Mouse (Mus musculus) CH12.LX (cell line): Measurements from ENCODE around the gene Rnf43. TPM values are rescaled to one million over a fixed set of nuclear protein-coding genes. Genes with fewer than 3 reads are reported as not detected.

Experiments used
- DNase-seq: peaks from one replicate; pipeline ENCODE4 v3.0.0-alpha.2; 2013; ENCODE audit errors: extremely low read depth
- H3K27ac ChIP-seq: 2 replicates; pipeline ENCODE4 v1.5.1; 2012; ENCODE audit warnings: low read depth, mild to moderate bottlenecking, control low read depth, moderate library complexity; ENCODE audit not compliant: insufficient read depth
- H3K27me3 ChIP-seq: replicated peaks from 2 replicates; pipeline ENCODE3; 2012; ENCODE audit warnings: inconsistent platforms
- H3K36me3 ChIP-seq, 2 experiments: replicated peaks in 1 of 2; 2 replicates each; pipeline versions ENCODE3 to v1.6.1; 2012; ENCODE audit warnings: inconsistent platforms in 1 of 2, low read length in 1 of 2, mild to moderate bottlenecking in 1 of 2, mixed read lengths in 1 of 2, moderate library complexity in 1 of 2; ENCODE audit not compliant: control insufficient read depth in 1 of 2, insufficient read depth in 1 of 2
- H3K4me1 ChIP-seq, 2 experiments: 2 replicates each; pipeline ENCODE4 v1.6.1; 2012; ENCODE audit warnings: inconsistent platforms in 1 of 2, moderate library complexity in 1 of 2; ENCODE audit not compliant: insufficient read depth in 2 of 2, control insufficient read depth in 1 of 2
- H3K4me2 ChIP-seq: 2 replicates; pipeline ENCODE4 v1.6.1; 2012; ENCODE audit warnings: low read depth, mild to moderate bottlenecking, control low read depth; ENCODE audit not compliant: poor library complexity, insufficient read depth, severe bottlenecking
- H3K4me3 ChIP-seq, 3 experiments: fragments of 150-350 bp in 1 of 3; sonication (generic) in 1 of 3; replicated peaks in 1 of 3; 2 replicates each; pipeline versions ENCODE3 to v1.5.1; 2011 to 2012; ENCODE audit warnings: low read depth in 2 of 3, low read length in 2 of 3, mild to moderate bottlenecking in 2 of 3, moderate library complexity in 2 of 3, control low read depth in 1 of 3, improper control_type of control experiment in 1 of 3, inconsistent platforms in 1 of 3, mixed read lengths in 1 of 3; ENCODE audit not compliant: poor library complexity in 1 of 3
- H3K79me2 ChIP-seq: replicated peaks from 2 replicates; pipeline ENCODE4 v1.6.1; 2012; ENCODE audit warnings: mild to moderate bottlenecking, moderate library complexity; ENCODE audit not compliant: control insufficient read depth, poor library complexity, insufficient read depth, severe bottlenecking; ENCODE audit errors: extremely low read depth
- H3K9ac ChIP-seq: 2 replicates; pipeline ENCODE4 v1.6.1; 2012; ENCODE audit warnings: low read depth, mild to moderate bottlenecking, control low read depth, moderate library complexity; ENCODE audit not compliant: insufficient read depth
- H3K9me3 ChIP-seq: replicated peaks from 2 replicates; pipeline ENCODE3; 2012; ENCODE audit warnings: low read length, inconsistent platforms, mixed read lengths
- CHD2 ChIP-seq: IDR thresholded peaks from 2 replicates; pipeline ENCODE4 v1.6.1; 2011; ENCODE audit warnings: low read length, improper control_type of control experiment
- CTCF ChIP-seq, 2 experiments: IDR thresholded peaks in 1 of 2; conservative IDR thresholded peaks in 1 of 2; 2 replicates each; pipeline ENCODE4 v1.5.1; 2011 to 2012; ENCODE audit warnings: low read depth in 2 of 2, low read length in 2 of 2, improper control_type of control experiment in 1 of 2, inconsistent platforms in 1 of 2, mild to moderate bottlenecking in 1 of 2, moderate library complexity in 1 of 2
- E2F4 ChIP-seq: IDR thresholded peaks from 2 replicates; pipeline ENCODE4 v1.6.1; 2011; ENCODE audit warnings: low read depth, low read length, improper control_type of control experiment; ENCODE audit not compliant: insufficient replicate concordance
- ELF1 ChIP-seq: IDR thresholded peaks from 2 replicates; pipeline ENCODE4 v1.6.1; 2014; ENCODE audit warnings: low read depth, mild to moderate bottlenecking, inconsistent platforms, low read length, improper control_type of control experiment
- EP300 ChIP-seq: IDR thresholded peaks from 2 replicates; pipeline ENCODE4 v1.6.1; 2011; ENCODE audit warnings: low read length, improper control_type of control experiment
- GABPA ChIP-seq: IDR thresholded peaks from 2 replicates; pipeline ENCODE4 v1.6.1; 2012; ENCODE audit warnings: low read depth, low read length, improper control_type of control experiment, inconsistent platforms; ENCODE audit not compliant: insufficient replicate concordance
- HCFC1 ChIP-seq: IDR thresholded peaks from 2 replicates; pipeline ENCODE4 v1.6.1; 2012; ENCODE audit warnings: low read depth, mild to moderate bottlenecking, inconsistent platforms, low read length, improper control_type of control experiment
- IRF4 ChIP-seq: IDR thresholded peaks from 2 replicates; pipeline ENCODE4 v1.6.1; 2014; ENCODE audit warnings: low read depth, mild to moderate bottlenecking, inconsistent platforms, low read length, improper control_type of control experiment
- MAFK ChIP-seq: IDR thresholded peaks from 2 replicates; pipeline ENCODE4 v1.6.1; 2011; ENCODE audit warnings: low read length, improper control_type of control experiment; ENCODE audit not compliant: insufficient replicate concordance
- MAX ChIP-seq: IDR thresholded peaks from 2 replicates; pipeline ENCODE4 v1.6.1; 2011; ENCODE audit warnings: low read length, improper control_type of control experiment
- MEF2A ChIP-seq: IDR thresholded peaks from 2 replicates; pipeline ENCODE4 v1.6.1; 2014; ENCODE audit warnings: low read depth, mild to moderate bottlenecking, inconsistent platforms, low read length, improper control_type of control experiment, borderline replicate concordance
- MYC ChIP-seq: IDR thresholded peaks from 2 replicates; pipeline ENCODE4 v1.6.1; 2011; ENCODE audit warnings: low read depth, mild to moderate bottlenecking, improper control_type of control experiment, low read length
- NELFE ChIP-seq: IDR thresholded peaks from 2 replicates; pipeline ENCODE4 v1.6.1; 2011; ENCODE audit warnings: low read depth, low read length, improper control_type of control experiment
- NRF1 ChIP-seq: IDR thresholded peaks from 2 replicates; pipeline ENCODE4 v1.6.1; 2014; ENCODE audit warnings: low read depth, mild to moderate bottlenecking, inconsistent platforms, low read length, improper control_type of control experiment, moderate library complexity
- PAX5 ChIP-seq: IDR thresholded peaks from 2 replicates; pipeline ENCODE4 v1.6.1; 2012; ENCODE audit warnings: low read length, inconsistent platforms, mixed read lengths
- POLR2A ChIP-seq: IDR thresholded peaks from 2 replicates; pipeline ENCODE4 v1.6.1; 2011; ENCODE audit warnings: low read depth, mild to moderate bottlenecking, improper control_type of control experiment, low read length
- RAD21 ChIP-seq: IDR thresholded peaks from 2 replicates; pipeline ENCODE4 v1.6.1; 2011; ENCODE audit warnings: low read depth, mild to moderate bottlenecking, low read length, improper control_type of control experiment, moderate library complexity
- RCOR1 ChIP-seq: conservative IDR thresholded peaks from 2 replicates; pipeline ENCODE4 v1.6.1; 2012; ENCODE audit warnings: low read depth, mild to moderate bottlenecking, inconsistent platforms, low read length, improper control_type of control experiment
- SMC3 ChIP-seq: IDR thresholded peaks from 2 replicates; pipeline ENCODE4 v1.6.1; 2011; ENCODE audit warnings: low read depth, low read length, improper control_type of control experiment
- TBP ChIP-seq: conservative IDR thresholded peaks from 2 replicates; pipeline ENCODE4 v1.6.1; 2011; ENCODE audit warnings: low read depth, low read length, improper control_type of control experiment
- TCF12 ChIP-seq: IDR thresholded peaks from 2 replicates; pipeline ENCODE4 v1.6.1; 2014; ENCODE audit warnings: low read depth, mild to moderate bottlenecking, inconsistent platforms, low read length, improper control_type of control experiment
- UBTF ChIP-seq: IDR thresholded peaks from 2 replicates; pipeline ENCODE4 v1.6.1; 2012; ENCODE audit warnings: low read depth, mild to moderate bottlenecking, inconsistent platforms, low read length, improper control_type of control experiment, moderate library complexity
- USF1 ChIP-seq: IDR thresholded peaks from 2 replicates; pipeline ENCODE4 v1.6.1; 2014; ENCODE audit warnings: low read depth, mild to moderate bottlenecking, inconsistent platforms, low read length, improper control_type of control experiment
- USF2 ChIP-seq: conservative IDR thresholded peaks from 2 replicates; pipeline ENCODE4 v1.6.1; 2011; ENCODE audit warnings: low read depth, low read length, improper control_type of control experiment
- ZNF384 ChIP-seq: IDR thresholded peaks from 2 replicates; pipeline ENCODE4 v1.6.1; 2012; ENCODE audit warnings: low read depth, low read length, improper control_type of control experiment, inconsistent platforms
- dilution Hi-C: fragments of 300-500 bp; cut with MboI; formaldehyde crosslinking; loops from 2 replicates; pipeline ENCODE4 v1.14.3; 2020; ENCODE audit warnings: low sequenced_read_pairs; ENCODE audit not compliant: extremely low pct_unique_long_range_greater_than_20kb, extremely low pct_ligation_motif_present
- in situ Hi-C: fragments of 300-500 bp; cut with MboI; formaldehyde crosslinking; loops from 3 replicates; pipeline ENCODE4 v1.14.3; 2019; ENCODE audit warnings: low sequenced_read_pairs, low pct_ligation_motif_present, low pct_unique_long_range_greater_than_20kb, mixed read lengths
- polyA plus RNA-seq: library from polyadenylated mRNA; unstranded; fragments of >175 nt; gene quantifications from 2 replicates; pipeline ENCODE4 v1.2.1, GENCODE M21; 2012; ENCODE audit warnings: low read depth; ENCODE audit not compliant: insufficient read length
- total RNA-seq, 2 experiments: library from RNA; depleted of rRNA; stranded (reverse); fragments of 300-350 nt in 1 of 2; fragments of >200 nt in 1 of 2; gene quantifications; 2 replicates each; pipeline ENCODE4 v1.2.3; 2012 to 2014

The Rnf43 gene
- total and polyA plus RNA-seq, 3 experiments: 12.2 to 27.7 (median 26.3) TPM

DNA sequence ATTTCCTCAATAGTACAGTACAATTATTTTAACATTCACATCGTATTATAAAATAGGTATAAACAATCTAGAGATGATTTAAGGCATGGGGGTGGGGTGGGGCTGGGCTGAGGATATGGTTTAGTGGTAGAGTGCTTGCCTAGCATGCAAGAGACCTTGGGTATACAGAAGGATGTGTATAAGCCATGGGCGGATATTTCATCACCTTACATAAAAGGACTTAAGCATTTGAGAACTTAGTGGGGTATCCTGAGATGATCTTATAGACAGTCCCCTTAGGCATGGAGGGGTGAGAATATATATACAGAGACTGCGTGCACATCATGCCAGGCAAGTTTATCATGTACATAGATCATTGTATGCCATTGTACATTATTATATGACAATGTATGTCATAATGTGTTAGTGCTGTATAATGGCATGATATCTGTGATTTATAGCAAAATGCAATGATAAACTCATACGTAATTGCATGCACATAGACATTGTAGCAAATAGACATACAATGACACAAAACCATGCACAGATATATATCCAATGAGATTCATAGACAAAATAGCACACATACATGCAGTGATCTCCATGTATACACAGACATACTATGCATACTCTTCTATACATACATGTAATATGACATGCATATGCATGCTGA, 96.6 kb downstream of the Rnf43 start:
- in situ Hi-C loops (no loop called here), dilution Hi-C loops (no loop called here)
- Histone ChIP-seq H3K36me3 (peaks cover 28 to 43% of the 10 kb centered on the region in 2 experiments), H3K4me1 (peaks cover 16 to 48% of the 10 kb centered on the region in 2 experiments; a peak in 3 of 4 replicates), H3K9ac (peak overlapping the region; percentile 98; the same call in 1 of the 2 replicates), H3K4me3 (no peak overlapping the region), H3K79me2 (peaks cover 22% of the 10 kb centered on the region), H3K27me3 (no peaks in the 10 kb centered on the region), H3K9me3 (peaks cover 7% of the 10 kb centered on the region), H3K27ac (peak overlapping the region; percentile 66), H3K4me2 (no peak overlapping the region; the same call in 1 of the 2 replicates)
- peak; percentile 96 for DNase-seq
- no peak for TF ChIP-seq ZNF384
- peak; percentile 56 for TF ChIP-seq POLR2A
- TF ChIP-seq SMC3: no peak
- TF ChIP-seq CHD2: no peak
- TF ChIP-seq TCF12: no peak
- TF ChIP-seq PAX5: no peak

DNA sequence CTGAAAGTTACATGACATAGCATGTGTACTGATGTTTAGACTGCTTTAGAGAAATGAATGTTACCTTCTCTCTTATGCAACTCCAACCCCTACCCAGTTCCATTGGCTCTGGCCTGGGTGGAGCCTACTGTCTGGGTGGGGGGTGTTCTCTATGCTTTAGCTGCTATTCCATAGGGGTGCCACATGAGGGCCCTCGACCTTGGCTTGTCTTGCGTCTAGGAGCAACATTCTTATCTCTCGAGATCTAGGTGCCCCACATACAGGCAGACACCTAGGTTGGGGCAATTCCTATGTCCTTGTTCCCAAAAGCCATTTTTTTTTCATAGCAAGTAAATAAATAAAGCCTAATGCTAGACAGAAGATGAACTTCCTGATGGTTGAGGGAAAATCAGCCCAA, 97.1 kb downstream of the Rnf43 start:
- in situ Hi-C loops (no loop called here), dilution Hi-C loops (no loop called here)
- H3K9ac ChIP-seq: peak overlapping the region; percentile 25; the same call in 1 of the 2 replicates
- peaks cover 28 to 48% of the 10 kb centered on the region in 2 experiments for H3K36me3 ChIP-seq
- no peak overlapping the region for H3K4me3 ChIP-seq
- TF ChIP-seq RAD21 (no peak), SMC3 (no peak), NRF1 (no peak), CHD2 (no peak), GABPA (no peak), PAX5 (no peak), HCFC1 (no peak), POLR2A (peak; percentile 90), MEF2A (no peak), USF2 (peak; percentile 45), USF1 (no peak), RCOR1 (no peak), MYC (no peak), UBTF (no peak), MAX (no peak), NELFE (no peak), IRF4 (no peak), TBP (peak; percentile 73), MAFK (no peak), CTCF (conservative IDR thresholded peaks at IDR 0.05 in 1 of 2, IDR thresholded peaks at IDR 0.05 in 1 of 2; ENCODE audit: low read depth in 2 of 2, low read length in 2 of 2) (peak in 1 of 2 experiments; percentile 45; a peak in 1 of 4 replicates), ELF1 (no peak), EP300 (no peak), E2F4 (no peak), TCF12 (no peak)
- peak overlapping the region; percentile 66 for H3K27ac ChIP-seq
- H3K79me2 ChIP-seq: peaks cover 21% of the 10 kb centered on the region
- no peak for DNase-seq
- no peaks in the 10 kb centered on the region for H3K27me3 ChIP-seq
- peaks cover 13 to 44% of the 10 kb centered on the region in 2 experiments; a peak in 3 of 4 replicates for H3K4me1 ChIP-seq
- peaks cover 7% of the 10 kb centered on the region for H3K9me3 ChIP-seq
- peak overlapping the region; percentile 27 for H3K4me2 ChIP-seq
